Mouse (Mus musculus) adrenal gland, adult (tissue): Measurements from ENCODE around the gene Mchr1.
A peak's percentile ranks its signal among the peaks of the same experiment; 100 is the strongest.
"Not testable (repeated sequence)": the region's sequence is repeated elsewhere in the genome, so short reads cannot be mapped to it uniquely, and the experiment has no call there.

Experiments used
- DNase-seq, 2 experiments: peaks; one replicate each; pipeline ENCODE4 v3.0.0; 2022 to 2023; ENCODE audit warnings: low spot score in 1 of 2; ENCODE audit not compliant: inconsistent age in 2 of 2

Mchr1 gene

GRCm38 (mm10) chr15:81235086-81235920, at the start of gene Mchr1:
TSS of gene Mchr1 (plus strand) at chr15:81235499.
- DNase-seq: peak; percentile 56 to 81

DNA sequence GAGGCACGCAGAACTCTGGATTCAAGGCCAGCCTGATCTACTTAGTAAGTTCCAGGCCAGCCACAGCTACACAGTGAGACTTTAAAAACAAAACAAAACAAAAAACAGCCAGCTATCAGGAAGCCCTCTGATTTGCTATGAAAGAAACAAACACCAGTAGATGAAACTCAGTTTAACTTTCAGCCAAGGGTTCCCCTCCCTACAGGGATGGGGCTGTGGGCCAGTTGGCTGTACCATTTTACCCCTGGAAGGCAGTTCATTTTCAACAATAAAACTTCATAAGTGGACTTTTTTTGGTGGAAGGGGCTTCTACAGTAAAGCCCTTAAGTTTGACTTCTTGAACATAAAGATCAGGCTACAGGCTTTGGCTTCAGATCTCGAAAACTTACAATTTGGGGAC, 46.2 kb upstream of the Mchr1 start:
- peak in 1 of 2 experiments; percentile 34 for DNase-seq

DNA sequence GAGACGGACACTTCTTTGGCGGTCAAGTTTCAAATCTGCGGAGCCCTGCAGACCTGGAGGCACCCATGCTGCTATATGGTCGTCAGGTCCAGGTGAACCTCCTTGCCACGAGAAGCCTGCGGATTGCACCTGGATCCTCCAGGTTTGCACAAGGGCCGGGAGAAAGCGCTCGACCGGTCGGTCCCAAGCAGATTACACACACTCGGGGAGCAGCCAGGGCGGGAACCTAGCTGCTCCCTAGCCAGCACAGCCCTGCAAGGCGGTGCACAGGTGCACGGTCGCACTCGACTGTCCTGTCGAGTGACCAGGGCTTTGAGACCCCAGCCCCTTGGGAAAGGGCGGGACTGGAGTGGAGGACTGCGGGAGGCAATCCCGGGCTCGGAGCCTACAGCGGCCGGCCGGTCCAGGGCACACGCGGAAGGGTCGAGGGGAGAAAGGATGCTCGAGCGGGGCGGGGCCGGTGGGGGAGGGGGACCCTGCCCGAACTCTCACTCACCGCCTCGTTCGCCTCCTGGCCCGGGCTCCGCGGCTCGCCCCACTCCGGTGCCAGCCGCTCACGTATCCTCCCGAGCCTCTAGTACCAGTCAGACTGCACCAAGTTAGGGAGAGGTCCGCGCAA, 45.2 kb upstream of the Mchr1 start:
- DNase-seq: peak; percentile 55 to 76

DNA sequence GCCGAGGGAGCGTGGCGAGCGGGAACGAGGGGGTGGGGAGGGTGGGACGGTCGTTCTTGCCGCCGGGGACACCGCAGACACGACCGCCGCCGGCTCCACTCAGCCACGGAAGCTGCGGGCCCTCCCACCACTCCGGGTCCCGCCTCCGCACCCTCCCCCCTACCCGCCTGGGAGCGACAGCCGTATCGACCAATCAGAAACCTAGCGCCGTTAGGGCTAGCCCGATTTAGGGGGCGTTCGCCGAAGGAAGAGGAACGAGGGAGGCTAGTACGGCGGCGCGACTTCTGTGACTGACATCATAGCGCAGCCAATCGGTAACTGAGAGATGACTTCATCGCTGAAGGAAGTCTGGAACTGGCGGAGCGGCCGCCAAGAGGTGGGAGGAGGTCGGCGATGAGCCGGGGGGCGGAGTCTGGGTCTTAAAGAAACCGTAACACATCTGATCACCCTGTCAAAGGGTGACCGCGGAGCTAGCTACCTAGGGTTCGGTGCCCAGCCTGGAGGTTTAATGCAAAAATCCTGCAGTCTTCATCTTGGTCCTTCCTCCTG, 44.6 kb upstream of the Mchr1 start, which contains the start of gene Mrtfa:
Mrtfa (minus strand) TSS at position 128 of the 549 bp plus-strand sequence.
- peak; percentile 99 to 100 for DNase-seq

DNA sequence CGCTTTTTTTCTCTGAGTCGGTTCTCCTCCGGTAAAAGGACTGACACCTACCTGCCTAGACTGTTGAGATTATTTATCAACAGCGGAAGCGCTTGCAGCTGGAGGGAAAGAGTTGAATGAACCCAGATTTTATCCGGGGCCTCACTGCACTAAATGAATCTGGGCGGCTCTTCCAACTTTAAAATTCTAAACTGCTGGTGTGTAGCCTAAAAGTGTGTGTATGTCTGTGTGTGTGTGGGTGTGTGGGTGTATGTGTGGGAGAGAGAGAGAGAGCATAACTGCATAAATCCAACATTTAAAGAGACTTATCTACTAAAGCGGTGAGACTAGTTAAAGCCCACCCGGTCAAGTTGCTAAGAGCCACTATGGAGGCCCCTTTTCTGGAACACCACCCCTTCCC, 44.0 kb upstream of the Mchr1 start:
- DNase-seq: no peak

DNA sequence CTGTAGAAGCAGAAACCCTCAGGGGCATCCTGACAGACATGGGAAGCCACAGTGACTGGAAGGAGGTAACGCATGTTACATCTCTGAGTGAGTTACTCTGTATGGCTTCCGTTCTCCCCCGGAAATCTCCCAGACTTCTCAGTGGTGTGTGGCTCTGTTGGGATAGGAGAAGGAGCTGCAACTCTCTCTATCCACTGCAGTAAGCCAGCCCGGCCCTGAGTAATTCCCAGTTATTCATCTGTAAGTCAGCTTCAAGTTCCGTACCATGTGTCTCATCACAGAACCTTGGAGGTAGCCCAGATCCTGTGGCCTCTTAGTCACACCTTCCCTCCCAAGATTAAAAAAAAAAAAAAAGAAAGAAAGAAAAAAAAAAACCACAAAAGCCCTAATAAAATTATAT, 43.0 kb upstream of the Mchr1 start:
- peak; percentile 65 to 82 for DNase-seq

DNA sequence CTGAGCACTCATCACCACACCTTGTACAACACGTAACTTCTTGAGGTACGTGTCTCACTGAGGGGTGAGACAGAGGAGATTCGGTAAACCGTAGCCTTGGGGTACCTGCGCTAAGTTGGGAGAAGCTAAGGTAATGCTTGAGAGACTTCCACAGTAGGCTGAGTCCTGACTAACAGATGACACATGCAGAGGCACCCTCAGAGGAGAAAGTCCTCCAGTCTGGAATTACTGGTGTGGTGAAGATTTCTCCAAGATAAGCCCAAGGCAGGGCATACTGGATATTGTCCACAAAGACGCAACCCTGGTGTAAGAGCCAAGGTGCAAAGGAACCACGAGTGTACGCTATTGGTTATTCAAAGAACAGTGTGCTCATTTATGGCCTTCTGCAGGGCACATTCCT, 42.4 kb upstream of the Mchr1 start:
- peak in 1 of 2 experiments; percentile 58 for DNase-seq

DNA sequence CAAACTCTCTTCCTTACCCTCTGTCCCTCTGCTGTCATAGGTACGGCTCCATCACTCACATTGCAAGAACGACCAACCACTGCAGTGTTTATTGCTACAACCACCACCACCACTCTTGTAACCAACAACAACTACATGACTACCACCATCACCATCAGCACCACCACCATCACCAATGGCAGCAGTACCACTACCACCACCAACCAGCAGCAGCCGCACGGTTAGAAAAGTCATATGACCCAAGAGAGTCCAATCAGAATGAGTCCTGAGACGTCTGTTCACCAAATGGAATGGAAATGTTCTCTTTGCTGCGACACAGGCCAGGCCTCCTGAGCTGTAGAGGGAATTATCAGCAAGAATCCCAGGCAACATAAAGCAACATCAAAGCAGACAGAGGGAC, 40.5 kb upstream of the Mchr1 start:
- DNase-seq: peak in 1 of 2 experiments; percentile 20

GRCm38 (mm10) chr15:81195447-81195846, 39.9 kb upstream of the Mchr1 start:
- DNase-seq: peak in 1 of 2 experiments; percentile 25

GRCm38 (mm10) chr15:81197197-81197596, 38.1 kb upstream of the Mchr1 start:
- DNase-seq: no peak

GRCm38 (mm10) chr15:81198447-81198846, 36.9 kb upstream of the Mchr1 start:
- DNase-seq: peak in 1 of 2 experiments; percentile 25

DNA sequence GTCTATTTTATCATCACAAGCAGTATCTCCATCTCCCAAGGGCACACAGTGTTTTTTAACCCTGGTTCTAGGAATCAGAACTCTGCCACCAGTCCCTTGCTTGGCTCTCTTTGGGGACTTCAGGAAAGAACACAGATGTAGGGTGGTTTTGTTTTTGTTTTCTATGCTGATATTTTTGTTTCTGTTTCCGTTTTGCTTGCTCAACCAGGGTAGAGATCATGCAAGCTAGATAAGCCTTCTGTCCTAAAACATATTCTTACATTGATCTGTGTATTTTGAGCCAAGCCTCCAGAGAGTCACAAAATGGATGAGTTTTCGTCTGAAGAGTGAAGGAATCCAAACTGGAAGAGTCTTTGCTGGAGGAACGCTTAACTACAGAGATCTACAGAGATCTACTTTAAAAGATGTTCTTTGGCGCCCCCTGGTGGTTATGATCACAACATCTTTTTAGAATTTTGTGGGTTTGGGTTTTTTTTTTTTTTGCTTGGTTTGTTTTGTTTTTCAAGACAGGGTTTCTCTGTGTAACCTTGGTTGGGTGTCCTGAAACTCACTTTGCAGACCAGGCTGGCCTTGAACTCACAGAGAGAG, 35.8 kb upstream of the Mchr1 start:
- peak; percentile 38 to 90 for DNase-seq

GRCm38 (mm10) chr15:81202462-81202861, 32.8 kb upstream of the Mchr1 start:
- DNase-seq: no peak

DNA sequence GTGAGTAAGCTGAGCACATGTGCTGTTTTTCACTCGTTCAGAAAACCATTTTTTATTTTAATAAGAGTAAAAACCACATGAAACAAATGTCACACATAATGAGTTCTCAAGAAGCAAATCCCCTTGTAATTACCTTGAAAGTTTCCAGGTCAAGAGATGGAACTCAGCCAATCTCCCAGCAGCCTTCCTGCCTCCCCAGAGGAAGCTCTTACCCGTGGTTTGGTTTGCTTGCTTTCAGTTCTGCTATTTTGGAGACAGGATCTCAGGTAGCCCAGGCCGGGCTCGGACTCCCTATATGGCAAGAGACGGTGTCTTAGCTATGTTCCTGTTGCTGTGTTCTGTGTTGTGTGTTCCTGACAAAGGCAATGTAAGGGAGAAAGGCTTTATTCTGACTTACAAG, 24.8 kb upstream of the Mchr1 start:
- DNase-seq: no peak

DNA sequence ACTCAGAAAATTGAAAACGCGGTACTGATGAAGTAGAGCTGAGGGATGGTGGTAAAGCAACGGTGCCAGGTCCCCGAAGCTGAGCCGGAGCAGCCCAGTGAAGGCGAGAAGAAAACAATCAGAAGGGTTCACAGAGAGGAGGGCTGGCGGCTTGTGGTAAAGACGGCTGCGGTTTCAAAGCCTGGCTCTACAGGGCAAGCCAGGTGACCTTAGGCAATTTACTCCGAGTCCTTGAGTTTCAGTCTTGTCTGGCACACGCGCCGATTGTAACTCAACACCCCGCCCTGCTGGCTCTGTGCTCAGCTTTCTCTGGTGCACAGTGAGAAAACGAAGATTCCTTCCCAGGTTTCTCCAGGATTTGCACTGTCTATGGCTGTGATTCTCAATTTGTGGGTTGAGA, 22.3 kb upstream of the Mchr1 start:
- DNase-seq: peak; percentile 57 to 80

- DNase-seq: no peak
These were observed 18.2 kb upstream of the Mchr1 start for GRCm38 (mm10) chr15:81216906-81217653.

GRCm38 (mm10) chr15:81219054-81219453, 16.2 kb upstream of the Mchr1 start:
- no peak for DNase-seq

- not testable (repeated sequence) for DNase-seq
These were observed 15.2 kb upstream of the Mchr1 start for GRCm38 (mm10) chr15:81220051-81220450.

DNA sequence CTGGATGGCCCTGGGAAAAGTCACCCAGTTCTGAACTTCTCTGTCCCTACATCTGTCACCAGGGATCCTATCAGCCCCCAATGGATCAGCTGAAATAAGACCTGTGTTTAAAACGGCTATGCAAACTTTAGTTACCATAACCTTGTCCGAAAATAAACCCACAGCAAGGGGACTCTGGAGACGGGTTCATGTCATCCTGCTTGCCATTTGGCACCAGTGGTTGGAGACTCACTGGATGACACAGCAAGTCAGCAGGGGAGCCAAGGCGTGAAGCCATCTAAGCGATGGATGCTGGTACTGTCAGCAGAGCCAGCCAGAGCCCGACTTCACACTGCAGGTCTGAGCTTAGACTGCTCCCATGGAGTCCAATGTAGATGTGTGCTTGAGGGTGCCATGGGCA, 13.9 kb upstream of the Mchr1 start:
- no peak for DNase-seq

DNA sequence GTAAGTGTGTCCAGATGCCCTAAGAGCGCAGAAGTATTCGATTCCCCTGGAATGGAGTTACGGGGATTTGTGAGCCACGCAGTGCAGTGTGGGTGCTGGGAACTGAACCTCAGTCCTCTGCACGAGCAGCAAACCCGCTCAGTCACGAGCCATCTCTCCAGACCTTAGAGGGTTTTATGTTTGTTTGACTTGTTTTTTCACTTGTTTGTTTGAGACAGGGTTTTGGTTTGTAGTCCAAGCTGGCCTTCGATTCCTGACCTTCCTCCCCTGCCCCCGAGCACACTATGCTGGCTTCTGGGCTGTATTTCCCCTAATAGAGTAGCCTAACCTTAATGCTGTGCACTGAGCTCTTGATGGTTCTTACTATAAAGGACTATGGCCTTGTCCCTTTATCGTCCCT, 10.3 kb upstream of the Mchr1 start:
- no peak for DNase-seq

DNA sequence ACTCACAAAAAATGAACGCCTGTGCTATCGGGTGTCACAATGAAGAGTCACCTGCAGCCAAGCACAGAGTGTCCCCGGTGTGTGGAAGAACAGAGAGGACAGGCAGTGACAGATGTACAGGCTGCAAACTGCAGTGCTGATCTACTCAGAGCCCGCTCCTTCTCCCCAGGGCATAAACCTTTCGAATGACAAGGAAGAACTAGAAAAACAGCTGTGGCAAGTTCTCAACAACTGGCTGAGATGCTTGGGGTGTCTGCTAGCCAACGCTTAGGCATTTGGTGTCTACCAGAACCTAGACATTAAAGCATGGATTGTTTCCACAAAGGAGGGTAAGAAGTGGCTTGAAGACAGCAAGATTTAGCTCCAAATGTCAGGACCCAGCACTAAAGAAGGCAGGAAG, 9.6 kb upstream of the Mchr1 start:
- DNase-seq: no peak
